Mouse (Mus musculus) heart, embryonic 10.5 days (tissue): ENCODE results near the gene Hspb3. TPM values are rescaled to one million over a fixed set of nuclear protein-coding genes. Genes with fewer than 3 reads are reported as not detected.
A peak's percentile ranks its signal among the peaks of the same experiment; 100 is the strongest.

Source experiments
- DNase-seq: peaks from one replicate; pipeline ENCODE4 v3.0.0-alpha.2; 2017; ENCODE audit warnings: low spot score
- H3K27ac ChIP-seq: fragments of 300-500 bp; sonication (generic); 2 replicates; pipeline ENCODE4 v1.5.1; 2016; ENCODE audit warnings: mild to moderate bottlenecking
- H3K27me3 ChIP-seq: fragments of 300-500 bp; sonication (generic); 2 replicates; pipeline ENCODE4 v1.6.1; 2016; ENCODE audit warnings: mild to moderate bottlenecking; ENCODE audit not compliant: poor library complexity, insufficient read depth, severe bottlenecking
- H3K36me3 ChIP-seq: fragments of 300-500 bp; sonication (generic); 2 replicates; pipeline ENCODE4 v1.6.1; 2016; ENCODE audit warnings: mild to moderate bottlenecking, moderate library complexity
- H3K4me1 ChIP-seq: fragments of 300-500 bp; sonication (generic); 2 replicates; pipeline ENCODE4 v1.6.1; 2016; ENCODE audit warnings: mild to moderate bottlenecking
- H3K4me3 ChIP-seq: fragments of 300-500 bp; sonication (generic); 2 replicates; pipeline ENCODE4 v1.5.1; 2016; ENCODE audit warnings: mild to moderate bottlenecking, moderate library complexity
- H3K9me3 ChIP-seq: fragments of 300-500 bp; sonication (generic); 2 replicates; pipeline ENCODE4 v1.6.1; 2016; ENCODE audit warnings: mild to moderate bottlenecking, moderate library complexity
- WGBS: fragments of 180-500 bp; shearing (Covaris S2); methylation state at CpG from one replicate; pipeline ENCODE4 v1.1.7; 2016; 5-methylcytosine and 5-hydroxymethylcytosine counted together
- polyA plus RNA-seq: library from polyadenylated mRNA; unstranded; fragments of >200 nt; fragmentation: Nextera tagmentation; extraction: Ambion mirVana; gene quantifications from 2 replicates; pipeline ENCODE4 v1.2.1, GENCODE M21; 2016

Hspb3 gene
- polyA plus RNA-seq, 1 experiment from 2014 or later, result 42.9 TPM

- H3K36me3 ChIP-seq, result no peaks in the 10 kb centered on the region
- H3K4me3 ChIP-seq, result no peak overlapping the region
- H3K27me3 ChIP-seq, result no peaks in the 10 kb centered on the region
- 38% methylated on average over 10 of the region's 10 CpGs for WGBS
- H3K4me1 ChIP-seq, result no peaks in the 10 kb centered on the region
- DNase-seq, result no peak
- no peak overlapping the region for H3K27ac ChIP-seq
- no peaks in the 10 kb centered on the region for H3K9me3 ChIP-seq
These were observed 6.1 kb upstream of the Hspb3 start for GRCm38 (mm10) chr13:113669459-113670077.

DNA sequence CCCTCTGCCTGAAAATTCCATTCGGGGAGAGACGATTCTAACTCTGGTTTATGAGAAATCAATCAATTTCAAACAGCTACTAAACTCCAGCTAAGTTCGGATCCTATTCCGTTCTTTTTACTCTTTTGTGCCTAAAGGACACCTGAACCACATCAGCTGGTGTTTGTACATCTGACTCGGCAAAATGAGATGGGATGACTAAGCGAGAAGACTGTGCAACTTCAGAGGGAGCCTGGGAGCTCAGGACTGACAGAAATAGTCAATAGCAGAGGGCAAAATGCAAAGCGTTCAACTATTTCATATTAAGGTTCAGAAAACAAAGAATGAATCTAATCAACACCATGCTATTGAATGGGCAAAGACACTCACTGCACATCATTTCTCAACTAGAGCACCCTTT, 407 bp upstream of the Hspb3 start:
- DNase-seq, result no peak
- peaks cover 19% of the 10 kb centered on the region; the same call in 1 of the 2 replicates for H3K4me1 ChIP-seq
- H3K27me3 ChIP-seq, result no peaks in the 10 kb centered on the region
- no peaks in the 10 kb centered on the region for H3K9me3 ChIP-seq
- WGBS, result 74% methylated on average over 7 of the region's 7 CpGs
- no peak overlapping the region for H3K4me3 ChIP-seq
- peak overlapping the region; percentile 91 for H3K27ac ChIP-seq
- H3K36me3 ChIP-seq, result no peaks in the 10 kb centered on the region

GRCm38 (mm10) chr13:113661826-113662271, 1.6 kb downstream of the Hspb3 start:
- Histone ChIP-seq H3K27ac (peak overlapping the region; percentile 91), H3K27me3 (no peaks in the 10 kb centered on the region), H3K4me3 (peak overlapping the region; percentile 63), H3K36me3 (no peaks in the 10 kb centered on the region), H3K4me1 (peaks cover 33% of the 10 kb centered on the region), H3K9me3 (no peaks in the 10 kb centered on the region)
- peak; percentile 78 for DNase-seq
- 35% methylated on average over 7 of the region's 7 CpGs for WGBS

DNA sequence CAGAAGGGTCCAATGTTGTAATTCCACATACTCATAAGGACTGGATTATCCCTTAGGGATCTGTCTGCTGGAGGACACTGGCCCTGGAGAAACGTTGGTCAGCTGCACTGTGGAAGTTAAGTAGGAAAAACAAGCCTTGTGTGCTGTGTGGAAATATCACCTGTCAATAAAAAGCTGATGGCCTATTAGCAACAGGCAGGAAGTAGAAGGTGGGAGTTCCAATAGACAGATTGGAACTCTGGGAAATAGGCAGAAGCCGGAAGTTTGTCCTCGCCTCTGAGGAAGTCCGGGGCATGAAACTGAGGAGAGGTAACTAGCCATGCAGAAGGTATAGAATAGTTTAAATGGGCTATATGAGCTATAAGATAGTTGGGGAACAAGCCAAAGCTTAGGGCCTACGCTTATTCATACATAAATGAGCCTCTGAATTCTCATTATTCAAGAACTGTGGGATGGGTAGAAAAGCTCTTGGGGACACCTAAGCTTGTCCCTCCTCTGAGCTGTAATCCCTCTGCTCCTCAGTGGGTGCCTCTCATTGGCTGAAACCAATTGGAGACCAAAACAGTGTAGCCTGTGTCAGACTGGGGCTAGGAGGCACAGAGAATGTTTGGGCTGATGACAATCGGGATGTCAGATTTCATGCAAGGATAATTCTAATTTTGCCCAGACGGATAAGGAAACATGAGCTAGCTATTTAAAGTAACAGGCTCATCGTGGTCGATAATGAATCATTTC, 2.7 kb downstream of the Hspb3 start:
- H3K27ac ChIP-seq, result peak overlapping the region; percentile 91
- H3K9me3 ChIP-seq, result no peaks in the 10 kb centered on the region
- H3K4me3 ChIP-seq, result peak overlapping the region; percentile 63
- no peaks in the 10 kb centered on the region for H3K27me3 ChIP-seq
- WGBS, result 71% methylated on average over 9 of the region's 9 CpGs
- no peaks in the 10 kb centered on the region for H3K36me3 ChIP-seq
- H3K4me1 ChIP-seq, result peaks cover 38% of the 10 kb centered on the region
- DNase-seq, result no peak

- DNase-seq, result no peak
- H3K36me3 ChIP-seq, result peaks cover 8% of the 10 kb centered on the region; the same call in 1 of the 2 replicates
- 46% methylated on average over 7 of the region's 7 CpGs for WGBS
- peak overlapping the region; percentile 82 for H3K27ac ChIP-seq
- H3K9me3 ChIP-seq, result no peaks in the 10 kb centered on the region
- H3K4me3 ChIP-seq, result peak overlapping the region; percentile 40
- H3K4me1 ChIP-seq, result peaks cover 31% of the 10 kb centered on the region
- no peaks in the 10 kb centered on the region for H3K27me3 ChIP-seq
These were observed 6.3 kb downstream of the Hspb3 start for GRCm38 (mm10) chr13:113657204-113657603.

DNA sequence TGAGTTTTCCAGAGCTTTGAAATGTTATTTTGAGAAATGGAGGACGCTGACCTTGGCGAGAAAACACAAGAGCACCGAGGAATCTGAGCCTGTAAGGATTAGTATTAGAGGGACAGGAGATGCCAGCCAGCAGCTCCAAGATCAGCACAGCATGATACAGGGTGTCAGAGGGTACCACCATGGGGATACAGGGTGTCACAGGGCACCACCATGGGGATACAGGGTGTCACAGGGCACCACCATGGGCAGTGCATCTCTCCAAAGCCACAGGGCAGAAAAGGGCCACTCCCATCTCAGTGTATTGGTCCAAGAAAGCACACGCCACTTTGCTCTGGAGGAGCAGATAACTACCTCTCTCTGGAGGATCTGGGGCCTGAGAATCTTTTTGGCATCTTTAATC, 6.8 kb downstream of the Hspb3 start:
- 63% methylated on average over 4 of the region's 4 CpGs for WGBS
- peaks cover 8% of the 10 kb centered on the region; the same call in 1 of the 2 replicates for H3K36me3 ChIP-seq
- no peak overlapping the region for H3K4me3 ChIP-seq
- no peaks in the 10 kb centered on the region for H3K9me3 ChIP-seq
- H3K4me1 ChIP-seq, result peaks cover 31% of the 10 kb centered on the region
- H3K27me3 ChIP-seq, result no peaks in the 10 kb centered on the region
- DNase-seq, result no peak
- H3K27ac ChIP-seq, result peak overlapping the region; percentile 82

- peaks cover 29% of the 10 kb centered on the region for H3K4me1 ChIP-seq
- H3K9me3 ChIP-seq, result no peaks in the 10 kb centered on the region
- no peak for DNase-seq
- WGBS, result 92% methylated on average over 4 of the region's 4 CpGs
- H3K4me3 ChIP-seq, result no peak overlapping the region
- H3K27me3 ChIP-seq, result no peaks in the 10 kb centered on the region
- H3K27ac ChIP-seq, result no peak overlapping the region
- H3K36me3 ChIP-seq, result peaks cover 8% of the 10 kb centered on the region; the same call in 1 of the 2 replicates
These were observed 8.0 kb downstream of the Hspb3 start for GRCm38 (mm10) chr13:113655511-113655910.

DNA sequence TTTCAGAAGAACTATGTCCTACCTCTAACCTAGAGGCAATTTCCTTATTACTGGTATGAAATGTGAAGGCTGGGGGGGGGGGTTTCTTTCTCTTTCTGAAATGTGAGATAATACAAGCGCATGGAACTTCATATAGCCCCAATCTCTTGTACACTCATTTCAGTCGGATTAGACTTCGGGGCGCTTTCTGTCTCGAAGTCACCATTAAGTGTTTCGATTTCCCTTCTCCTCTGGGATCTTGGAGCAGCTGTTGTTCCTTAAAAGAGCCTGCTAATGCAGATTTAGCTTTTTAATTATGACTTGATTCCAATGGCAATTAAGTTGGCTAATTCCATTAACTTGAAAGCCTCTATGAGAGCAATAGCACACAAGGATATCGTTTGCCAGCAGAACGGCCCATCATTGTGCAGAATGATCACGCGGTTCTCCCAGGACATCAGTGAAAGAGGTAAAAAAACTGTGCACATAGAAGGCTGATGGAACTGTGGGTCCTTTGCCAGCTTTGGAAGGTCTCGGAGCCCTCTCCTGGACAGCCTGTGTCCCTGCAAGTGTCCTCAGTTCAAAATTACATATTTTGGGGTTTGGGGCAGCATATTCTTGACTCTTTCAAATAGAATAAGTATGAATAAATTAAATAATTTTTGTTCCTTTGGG, 22.4 kb downstream of the Hspb3 start:
- no peaks in the 10 kb centered on the region for H3K27me3 ChIP-seq
- H3K4me1 ChIP-seq, result peaks cover 3% of the 10 kb centered on the region; the same call in 1 of the 2 replicates
- WGBS, result 80% methylated on average over 11 of the region's 11 CpGs
- H3K9me3 ChIP-seq, result no peaks in the 10 kb centered on the region
- no peak for DNase-seq
- no peak overlapping the region for H3K4me3 ChIP-seq
- H3K36me3 ChIP-seq, result no peaks in the 10 kb centered on the region
- no peak overlapping the region for H3K27ac ChIP-seq

DNA sequence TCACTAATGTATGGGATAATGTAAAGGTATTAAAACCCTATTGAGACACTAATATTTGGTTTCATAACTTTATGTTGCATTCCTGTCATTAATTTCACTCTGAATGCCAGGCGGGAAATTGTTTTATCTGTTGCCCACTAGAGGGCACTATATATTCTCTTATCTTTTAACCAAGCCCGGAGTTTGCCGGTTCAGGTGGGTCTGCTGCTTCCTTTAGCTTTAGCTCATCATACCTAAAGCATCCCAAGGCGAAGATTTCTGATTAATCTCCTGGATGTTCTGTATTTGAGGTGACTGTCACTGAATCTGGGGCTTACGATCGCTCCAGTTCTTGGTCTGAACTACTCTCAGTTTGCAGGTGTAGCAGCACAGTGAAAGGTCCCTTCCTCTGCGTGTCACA, 24.6 kb downstream of the Hspb3 start:
- Histone ChIP-seq H3K4me3 (no peak overlapping the region), H3K27ac (no peak overlapping the region), H3K4me1 (peaks cover 19% of the 10 kb centered on the region), H3K27me3 (no peaks in the 10 kb centered on the region), H3K9me3 (no peaks in the 10 kb centered on the region), H3K36me3 (no peaks in the 10 kb centered on the region)
- DNase-seq, result no peak
- 34% methylated on average over 7 of the region's 7 CpGs for WGBS

- peaks cover 19% of the 10 kb centered on the region for H3K4me1 ChIP-seq
- H3K4me3 ChIP-seq, result no peak overlapping the region
- no peaks in the 10 kb centered on the region for H3K27me3 ChIP-seq
- 71% methylated on average over 17 of the region's 17 CpGs for WGBS
- H3K36me3 ChIP-seq, result no peaks in the 10 kb centered on the region
- no peaks in the 10 kb centered on the region for H3K9me3 ChIP-seq
- DNase-seq, result no peak
- H3K27ac ChIP-seq, result no peak overlapping the region
These were observed 27.7 kb downstream of the Hspb3 start for GRCm38 (mm10) chr13:113635799-113636222.

- DNase-seq, result no peak
- 45% methylated on average over 15 of the region's 15 CpGs for WGBS
- H3K4me1 ChIP-seq, result peaks cover 19% of the 10 kb centered on the region
These were observed 28.6 kb downstream of the Hspb3 start for GRCm38 (mm10) chr13:113634732-113635481.

DNA sequence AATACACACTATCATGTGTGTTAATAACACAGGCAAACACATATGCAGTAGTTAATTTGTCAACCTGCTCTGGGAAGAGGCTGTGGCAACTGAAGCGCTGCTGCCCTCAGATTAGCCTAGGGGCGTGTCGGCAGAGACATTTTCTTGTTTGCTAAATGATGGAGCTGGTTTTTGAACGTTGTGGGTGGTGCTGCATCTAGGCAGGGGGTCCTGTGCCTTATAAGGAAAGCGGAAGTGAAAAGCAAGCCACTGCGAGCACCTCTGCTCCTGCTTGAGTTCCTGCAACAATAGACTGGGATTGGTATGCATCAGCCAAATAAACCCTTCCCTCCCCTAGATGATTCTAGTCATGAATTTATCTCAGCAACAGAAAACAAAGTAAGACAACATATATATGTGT, 31.0 kb downstream of the Hspb3 start:
- Histone ChIP-seq H3K4me1 (peaks cover 19% of the 10 kb centered on the region), H3K27me3 (no peaks in the 10 kb centered on the region), H3K36me3 (no peaks in the 10 kb centered on the region), H3K4me3 (no peak overlapping the region), H3K9me3 (no peaks in the 10 kb centered on the region), H3K27ac (no peak overlapping the region)
- DNase-seq, result no peak
- WGBS, result 56% methylated on average over 6 of the region's 6 CpGs

More at GRCm38 (mm10) chr13:113634732-113635481, 28.6 kb downstream of the Hspb3 start:
- Histone ChIP-seq H3K27ac (peak overlapping the region; percentile 17; the same call in 1 of the 2 replicates), H3K4me3 (no peak overlapping the region), H3K27me3 (no peaks in the 10 kb centered on the region), H3K36me3 (no peaks in the 10 kb centered on the region), H3K9me3 (no peaks in the 10 kb centered on the region)
